Mouse (Mus musculus) bone marrow, adult 2 months (tissue): ENCODE data around the gene Nagpa. TPM values are rescaled to one million over a fixed set of nuclear protein-coding genes. Genes with fewer than 3 reads are reported as not detected.
A peak's percentile ranks its signal among the peaks of the same experiment; 100 is the strongest.

ENCODE experiments used
- H3K27ac ChIP-seq: fragments of 200-500 bp; 2 replicates; pipeline ENCODE4 v1.5.1; 2012; ENCODE audit warnings: low read depth, mild to moderate bottlenecking, control low read depth, inconsistent platforms, low read length; ENCODE audit not compliant: control insufficient read depth, poor library complexity, insufficient read depth
- H3K4me1 ChIP-seq: fragments of 200-500 bp; 2 replicates; pipeline ENCODE4 v1.6.1; 2011; ENCODE audit warnings: low read length; ENCODE audit not compliant: control insufficient read depth, insufficient read depth
- H3K4me3 ChIP-seq: fragments of 200-500 bp; replicated peaks from 2 replicates; pipeline ENCODE3; 2011; ENCODE audit warnings: mild to moderate bottlenecking, low read depth, low read length, control low read depth; ENCODE audit not compliant: control insufficient read depth
- CTCF ChIP-seq: fragments of 200-500 bp; IDR thresholded peaks from 2 replicates; pipeline ENCODE4 v1.5.1; 2011; ENCODE audit warnings: low read length, control low read depth; ENCODE audit not compliant: control insufficient read depth, insufficient read depth
- POLR2A ChIP-seq: fragments of 200-500 bp; IDR thresholded peaks from 2 replicates; pipeline ENCODE4 v1.6.1; 2011; ENCODE audit warnings: low read depth, mild to moderate bottlenecking, control low read depth, low read length, borderline replicate concordance; ENCODE audit not compliant: control insufficient read depth
- WGBS: fragments of 180-500 bp; shearing (Covaris S2); methylation state at CpG from one replicate; pipeline ENCODE4 v1.1.7; 2018; 5-methylcytosine and 5-hydroxymethylcytosine counted together
- polyA plus RNA-seq: library from polyadenylated mRNA; stranded (reverse); fragments of >200 nt; gene quantifications from 2 replicates; pipeline ENCODE4 v1.2.4, GENCODE M21; 2011; ENCODE audit warnings: low replicate concordance; ENCODE audit not compliant: missing spikeins, insufficient read depth, insufficient read length

The Nagpa gene
- polyA plus RNA-seq, 1 experiment, result 10.6 TPM

DNA sequence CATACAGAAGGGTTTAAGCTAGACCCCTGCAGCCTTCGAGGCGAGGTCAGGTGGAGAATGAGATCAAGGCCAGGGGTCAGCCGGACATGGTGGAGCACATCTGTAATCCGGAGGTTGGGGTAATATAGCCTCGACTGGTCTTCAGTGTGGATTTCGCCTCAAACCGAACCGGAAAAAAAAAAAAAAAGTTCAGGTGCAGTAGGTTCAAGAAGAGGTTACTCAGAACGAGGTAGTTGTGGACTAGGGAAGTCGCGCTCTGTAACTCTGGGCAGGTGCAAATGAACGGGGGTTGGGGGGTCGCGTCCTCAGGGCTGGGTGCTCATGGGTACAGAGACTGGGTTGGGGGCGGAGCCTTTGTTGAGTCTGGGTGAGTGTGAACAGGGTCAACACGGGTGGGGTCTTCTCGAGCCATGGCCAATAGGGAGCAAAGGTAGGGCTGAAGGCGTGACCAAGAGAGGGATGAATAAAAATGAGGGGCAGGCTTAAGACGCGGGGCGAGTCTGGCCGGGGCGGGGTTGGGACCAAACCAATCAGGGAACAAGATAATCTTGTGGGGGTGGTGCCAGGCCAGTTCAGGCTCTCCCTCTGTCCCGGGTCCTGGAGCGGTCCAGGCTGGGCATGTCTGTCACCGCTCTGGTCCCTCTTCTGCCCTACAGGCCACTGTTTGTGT, 57.3 kb downstream of the Nagpa start:
- H3K27ac ChIP-seq, result no peak overlapping the region
- no peak overlapping the region for H3K4me3 ChIP-seq
- H3K4me1 ChIP-seq, result no peaks in the 10 kb centered on the region
- TF ChIP-seq CTCF, result no peak
- 3% methylated on average over 26 of the region's 26 CpGs for WGBS

DNA sequence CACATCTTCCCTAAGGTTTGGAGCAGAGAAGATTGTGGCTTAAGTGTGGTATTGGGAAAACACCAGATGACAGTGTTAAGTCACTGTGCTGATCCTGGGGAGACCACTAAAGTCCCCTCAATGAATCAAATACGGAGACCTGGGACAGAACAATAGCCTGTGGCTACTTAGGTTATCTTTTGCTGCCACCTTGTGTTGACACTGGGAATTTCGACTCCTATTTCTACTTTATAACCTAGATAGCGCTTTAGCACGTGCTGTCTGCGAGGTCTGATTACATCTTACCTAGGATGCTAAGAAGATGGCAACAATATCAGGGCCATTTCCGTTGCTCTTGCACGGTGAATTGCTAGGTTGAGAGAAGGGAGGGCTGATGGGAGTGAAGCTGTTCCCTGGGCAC, 58.2 kb downstream of the Nagpa start:
- TF ChIP-seq CTCF, result 0 out of 2 replicates have a peak, but pooled peaks have one; percentile 19
- TF ChIP-seq POLR2A, result no peak
- H3K27ac ChIP-seq, result no peak overlapping the region
- 2% methylated on average over 7 of the region's 7 CpGs for WGBS

More for the DNA sequence above, 58.2 kb downstream of the Nagpa start:
- Histone ChIP-seq H3K4me3 (no peak overlapping the region), H3K4me1 (no peaks in the 10 kb centered on the region)

Other genes starting within 250 kb of the Nagpa start
- gene Anks3, start 239.8 kb downstream of the Nagpa start, polyA plus RNA-seq, result 19.9 and 45.4 TPM in 2 replicates
- gene Sept12, start 206.2 kb downstream of the Nagpa start, polyA plus RNA-seq, result not detected in 2 replicates
- not detected in 2 replicates for gene Smim22, start 196.7 kb downstream of the Nagpa start, polyA plus RNA-seq
- 53.7 and 156 TPM in 2 replicates for gene Rogdi, start 190.5 kb downstream of the Nagpa start, polyA plus RNA-seq
- 31.6 and 51.1 TPM in 2 replicates for gene Glyr1, start 154.1 kb downstream of the Nagpa start, polyA plus RNA-seq
- 29.4 and 33.7 TPM in 2 replicates for gene Ubn1, start 154.0 kb downstream of the Nagpa start, polyA plus RNA-seq
- 1.1 and 1.8 TPM in 2 replicates for gene Ppl, start 71.6 kb downstream of the Nagpa start, polyA plus RNA-seq
- gene Sec14l5, start 56.9 kb downstream of the Nagpa start, polyA plus RNA-seq, result 4.4 and 20.8 TPM in 2 replicates
- not detected in 2 replicates for gene AU021092, start 18.3 kb upstream of the Nagpa start, polyA plus RNA-seq
- 11.1 and 15.4 TPM in 2 replicates for gene Alg1, start 29.6 kb upstream of the Nagpa start, polyA plus RNA-seq
- gene Eef2kmt, start 52.0 kb upstream of the Nagpa start, polyA plus RNA-seq, result 4.1 and 6.3 TPM in 2 replicates